Mouse (Mus musculus) neural tube, embryonic 11.5 days (tissue): ENCODE measurements around the gene Sema3b. TPM values are rescaled to one million over a fixed set of nuclear protein-coding genes. Genes with fewer than 3 reads are reported as not detected.

Source experiments
- ATAC-seq: fragments of 200-750 bp; cut with Nextera tagmentation; 2 replicates; pipeline ENCODE4 v1.8.0; 2017; ENCODE audit warnings: moderate number of reproducible peaks, mild to moderate bottlenecking, moderate TSS enrichment, moderate library complexity; ENCODE audit not compliant: insufficient read depth, low FRiP score, low TSS enrichment
- DNase-seq: peaks from one replicate; pipeline ENCODE4 v3.0.0-alpha.2; 2015; ENCODE audit warnings: low spot score
- H3K27ac ChIP-seq: fragments of 300-500 bp; sonication (generic); 2 replicates; pipeline ENCODE4 v1.5.1; 2014; ENCODE audit warnings: low read depth, mild to moderate bottlenecking, low read length
- H3K27me3 ChIP-seq: fragments of 300-500 bp; sonication (generic); 2 replicates; pipeline ENCODE4 v1.6.1; 2014; ENCODE audit warnings: mild to moderate bottlenecking, low read length, mixed read lengths; ENCODE audit not compliant: control insufficient read depth, insufficient read depth
- H3K36me3 ChIP-seq: fragments of 300-500 bp; sonication (generic); 2 replicates; pipeline ENCODE4 v1.6.1; 2014; ENCODE audit warnings: mild to moderate bottlenecking, low read length, moderate library complexity, mixed read lengths; ENCODE audit not compliant: control insufficient read depth, insufficient read depth
- H3K4me1 ChIP-seq: fragments of 300-500 bp; sonication (generic); 2 replicates; pipeline ENCODE4 v1.6.1; 2014; ENCODE audit warnings: low read length, mixed read lengths; ENCODE audit not compliant: control insufficient read depth, insufficient read depth
- H3K4me2 ChIP-seq: fragments of 300-500 bp; sonication (generic); 2 replicates; pipeline ENCODE4 v1.6.1; 2014; ENCODE audit warnings: low read depth, mild to moderate bottlenecking, moderate library complexity
- H3K4me3 ChIP-seq: fragments of 300-500 bp; sonication (generic); 2 replicates; pipeline ENCODE4 v1.5.1; 2014; ENCODE audit warnings: low read depth, low read length
- H3K9ac ChIP-seq: fragments of 300-500 bp; sonication (generic); 2 replicates; pipeline ENCODE4 v1.6.1; 2014; ENCODE audit warnings: mild to moderate bottlenecking, low read length
- H3K9me3 ChIP-seq: fragments of 300-500 bp; sonication (generic); 2 replicates; pipeline ENCODE4 v1.6.1; 2016; ENCODE audit warnings: low read length; ENCODE audit not compliant: control insufficient read depth
- WGBS: fragments of 180-500 bp; shearing (Covaris S2); extraction: QIAGEN DNeasy Blood & Tissue Kit; methylation state at CpG from one replicate; pipeline ENCODE4 v1.1.7; 2014; 5-methylcytosine and 5-hydroxymethylcytosine counted together
- polyA plus RNA-seq: library from polyadenylated mRNA; unstranded; fragments of >200 nt; fragmentation: Nextera tagmentation; extraction: Ambion mirVana; gene quantifications from 2 replicates; pipeline ENCODE4 v1.2.1, GENCODE M21; 2014

Sema3b gene
- polyA plus RNA-seq, 1 experiment from 2014 or later, result 2.6 TPM

DNA sequence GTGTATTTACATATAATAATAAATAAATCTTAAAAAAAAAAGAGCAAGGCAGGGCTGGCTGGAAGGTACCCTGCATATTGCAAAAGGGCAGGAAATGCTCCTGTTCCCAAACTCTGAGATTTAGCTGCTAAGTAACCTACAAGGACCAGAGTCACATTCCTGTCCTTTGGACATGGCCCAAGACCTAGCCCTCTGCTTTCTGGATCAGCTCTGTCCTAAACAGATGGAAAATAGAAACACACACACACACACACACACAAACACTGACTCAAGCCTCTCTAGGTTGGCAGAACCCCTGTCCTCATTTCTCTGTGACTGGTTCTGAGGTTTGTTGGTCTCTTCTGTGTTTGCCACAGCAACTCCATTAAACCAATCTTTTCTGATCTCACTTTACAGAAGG is 11.9 kb upstream of the Sema3b start:
- ATAC-seq (no peak), DNase-seq (no peak)
- Histone ChIP-seq H3K4me1 (peaks cover under 1% of the 10 kb centered on the region), H3K9me3 (no peaks in the 10 kb centered on the region), H3K9ac (no peak overlapping the region), H3K27ac (no peak overlapping the region), H3K4me3 (no peak overlapping the region), H3K27me3 (no peaks in the 10 kb centered on the region), H3K4me2 (no peak overlapping the region), H3K36me3 (peaks cover 24% of the 10 kb centered on the region)

DNA sequence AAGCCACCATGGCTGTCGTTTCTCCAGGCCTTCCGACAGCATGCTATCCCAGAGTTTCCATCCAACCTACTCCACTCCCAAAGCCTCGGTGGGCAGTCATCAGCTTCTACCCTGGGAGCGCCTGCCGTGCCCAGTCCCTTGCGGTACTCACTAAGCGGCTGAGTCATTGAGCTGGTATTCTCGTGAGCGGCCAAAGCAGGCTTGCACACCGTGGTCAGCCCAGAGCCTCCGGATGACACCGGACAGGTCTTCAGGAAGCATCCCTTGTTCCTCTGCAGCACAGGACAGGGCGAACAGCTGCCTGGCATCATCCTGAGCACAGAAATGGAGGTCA is 10.5 kb upstream of the Sema3b start:
- WGBS, result 87% methylated on average over 13 of the region's 13 CpGs
- ATAC-seq, result no peak

DNA sequence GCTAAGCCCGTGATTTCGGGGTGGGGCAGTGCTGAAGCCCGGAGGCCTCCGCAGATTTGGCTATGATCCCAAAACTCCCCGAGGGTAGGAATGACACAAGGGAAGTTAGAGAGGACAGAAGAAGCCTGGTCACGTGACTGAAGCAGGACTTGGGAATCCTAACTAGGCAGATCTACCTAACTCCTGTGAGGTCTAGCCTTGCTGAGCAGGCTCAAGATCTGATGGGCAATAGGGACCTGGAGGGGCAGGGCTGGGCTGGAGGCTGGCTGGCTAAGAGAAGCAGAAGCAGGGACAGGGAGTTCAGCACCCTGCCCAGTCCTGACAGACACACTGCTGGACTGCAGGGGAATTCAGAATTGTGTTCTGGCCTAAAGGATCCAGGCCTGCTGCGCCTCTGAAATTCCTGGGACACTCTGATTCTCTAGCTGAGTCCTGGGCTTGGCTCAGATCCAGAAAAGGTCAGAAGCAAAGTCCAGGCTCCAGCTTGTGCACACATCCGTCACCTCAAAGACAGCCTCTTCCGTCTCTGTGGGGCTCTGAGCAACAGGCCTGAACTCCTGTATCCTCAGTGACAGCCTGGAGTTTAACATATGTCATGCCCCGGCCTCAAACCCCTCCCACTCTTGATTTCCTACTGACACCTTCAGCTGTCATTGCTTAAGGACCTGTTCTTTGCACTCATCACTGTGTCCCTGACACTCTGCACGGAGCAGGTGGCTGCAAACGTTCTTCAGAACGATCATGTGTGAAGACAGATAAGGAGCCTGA is 9.9 kb upstream of the Sema3b start:
- Histone ChIP-seq H3K4me1 (peaks cover 11% of the 10 kb centered on the region; the same call in 1 of the 2 replicates), H3K9me3 (no peaks in the 10 kb centered on the region), H3K27ac (peak overlapping the region; percentile 30; the same call in 1 of the 2 replicates), H3K27me3 (no peaks in the 10 kb centered on the region), H3K9ac (no peak overlapping the region), H3K36me3 (peaks cover 37% of the 10 kb centered on the region), H3K4me2 (no peak overlapping the region), H3K4me3 (no peak overlapping the region)
- DNase-seq, result no peak
- ATAC-seq, result no peak
- 80% methylated on average over 13 of the region's 13 CpGs for WGBS

More for the DNA sequence above, 10.5 kb upstream of the Sema3b start:
- H3K4me3 ChIP-seq, result no peak overlapping the region
- H3K27me3 ChIP-seq, result no peaks in the 10 kb centered on the region
- H3K9ac ChIP-seq, result no peak overlapping the region
- H3K4me2 ChIP-seq, result no peak overlapping the region
- no peak for DNase-seq
- H3K27ac ChIP-seq, result no peak overlapping the region
- H3K9me3 ChIP-seq, result no peaks in the 10 kb centered on the region
- peaks cover 11% of the 10 kb centered on the region; the same call in 1 of the 2 replicates for H3K4me1 ChIP-seq
- H3K36me3 ChIP-seq, result peaks cover 37% of the 10 kb centered on the region

DNA sequence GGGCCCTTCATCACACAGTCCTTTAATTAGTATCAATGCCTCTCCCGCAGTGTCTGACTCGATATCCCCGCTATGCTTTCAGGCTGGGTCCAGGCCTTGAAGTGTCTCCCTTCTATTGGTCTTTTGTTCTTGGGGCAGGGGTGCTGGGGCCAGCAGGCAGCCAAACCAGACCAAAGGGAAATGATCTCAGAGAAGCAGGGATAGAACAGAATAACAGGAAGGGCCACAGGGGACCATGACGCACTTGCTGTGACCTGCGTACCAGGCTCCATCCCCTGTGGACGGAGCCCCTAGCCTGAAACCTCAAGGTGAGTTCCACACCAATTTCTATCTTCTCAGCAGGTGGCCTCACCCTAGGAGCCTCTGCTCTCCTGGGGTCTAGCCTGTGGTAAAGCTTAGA is 9.1 kb upstream of the Sema3b start:
- H3K36me3 ChIP-seq, result peaks cover 37% of the 10 kb centered on the region
- ATAC-seq, result no peak

DNA sequence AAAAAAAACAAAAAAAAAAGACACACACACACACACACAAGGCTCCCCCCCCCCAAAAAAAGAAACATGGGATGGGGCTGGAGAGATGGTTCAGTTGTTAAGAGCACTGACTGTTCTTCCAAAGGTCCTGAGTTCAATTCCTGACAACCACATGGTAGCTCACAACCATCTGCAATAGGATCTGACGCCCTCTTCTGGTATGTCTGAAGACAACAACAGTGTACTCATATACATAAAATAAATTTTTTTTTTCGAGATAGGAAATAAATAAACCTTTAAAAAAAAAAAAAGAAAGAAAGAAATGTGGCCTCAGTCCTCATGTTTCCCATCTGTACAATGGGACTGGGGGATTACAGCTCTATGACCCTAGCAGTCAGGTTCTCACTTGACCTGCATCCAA is 8.4 kb upstream of the Sema3b start:
- peaks cover 37% of the 10 kb centered on the region for H3K36me3 ChIP-seq

More for the DNA sequence above, 9.1 kb upstream of the Sema3b start:
- H3K27ac ChIP-seq, result no peak overlapping the region
- peaks cover 11% of the 10 kb centered on the region; the same call in 1 of the 2 replicates for H3K4me1 ChIP-seq
- no peak overlapping the region for H3K4me3 ChIP-seq
- no peak overlapping the region for H3K4me2 ChIP-seq
- H3K9ac ChIP-seq, result no peak overlapping the region
- H3K9me3 ChIP-seq, result no peaks in the 10 kb centered on the region
- no peaks in the 10 kb centered on the region for H3K27me3 ChIP-seq
- no peak for DNase-seq
- 93% methylated on average over 6 of the region's 6 CpGs for WGBS

DNA sequence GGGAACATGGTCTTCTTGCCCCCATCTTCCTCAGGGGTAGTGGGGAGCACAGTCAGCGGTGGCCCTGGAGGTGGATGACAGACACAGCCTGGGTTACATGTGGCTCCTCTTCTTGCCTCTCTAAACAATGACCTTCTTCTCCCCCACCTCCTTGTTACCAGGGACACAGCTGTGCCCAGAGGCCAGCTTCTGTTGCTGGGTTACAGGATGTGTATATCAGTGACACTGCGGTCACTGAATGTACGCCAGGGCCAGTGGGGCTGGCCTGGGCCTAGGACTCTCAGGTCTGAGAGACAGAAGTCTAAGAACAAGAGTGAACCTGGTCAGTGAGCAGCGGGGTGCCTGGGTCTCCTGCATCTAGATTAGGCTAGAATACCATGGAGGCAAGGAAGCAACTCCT is 6.0 kb upstream of the Sema3b start:
- peak overlapping the region; percentile 26; the same call in 1 of the 2 replicates for H3K9ac ChIP-seq
- peak overlapping the region; percentile 56; the same call in 1 of the 2 replicates for H3K27ac ChIP-seq
- no peaks in the 10 kb centered on the region for H3K9me3 ChIP-seq
- no peaks in the 10 kb centered on the region for H3K27me3 ChIP-seq
- no peak overlapping the region for H3K4me2 ChIP-seq
- ATAC-seq (no peak), DNase-seq (peak; percentile 58)
- no peak overlapping the region for H3K4me3 ChIP-seq
- 64% methylated on average over 4 of the region's 4 CpGs for WGBS
- H3K4me1 ChIP-seq, result peaks cover 28% of the 10 kb centered on the region
- H3K36me3 ChIP-seq, result peaks cover 32% of the 10 kb centered on the region

More for the DNA sequence above, 8.4 kb upstream of the Sema3b start:
- peaks cover 14% of the 10 kb centered on the region; the same call in 1 of the 2 replicates for H3K4me1 ChIP-seq
- no peaks in the 10 kb centered on the region for H3K9me3 ChIP-seq
- no peak overlapping the region for H3K9ac ChIP-seq
- no peaks in the 10 kb centered on the region for H3K27me3 ChIP-seq
- ATAC-seq (no peak), DNase-seq (no peak)
- 81% methylated on average over 2 of the region's 2 CpGs for WGBS
- no peak overlapping the region for H3K4me2 ChIP-seq
- H3K27ac ChIP-seq, result no peak overlapping the region
- H3K4me3 ChIP-seq, result no peak overlapping the region

DNA sequence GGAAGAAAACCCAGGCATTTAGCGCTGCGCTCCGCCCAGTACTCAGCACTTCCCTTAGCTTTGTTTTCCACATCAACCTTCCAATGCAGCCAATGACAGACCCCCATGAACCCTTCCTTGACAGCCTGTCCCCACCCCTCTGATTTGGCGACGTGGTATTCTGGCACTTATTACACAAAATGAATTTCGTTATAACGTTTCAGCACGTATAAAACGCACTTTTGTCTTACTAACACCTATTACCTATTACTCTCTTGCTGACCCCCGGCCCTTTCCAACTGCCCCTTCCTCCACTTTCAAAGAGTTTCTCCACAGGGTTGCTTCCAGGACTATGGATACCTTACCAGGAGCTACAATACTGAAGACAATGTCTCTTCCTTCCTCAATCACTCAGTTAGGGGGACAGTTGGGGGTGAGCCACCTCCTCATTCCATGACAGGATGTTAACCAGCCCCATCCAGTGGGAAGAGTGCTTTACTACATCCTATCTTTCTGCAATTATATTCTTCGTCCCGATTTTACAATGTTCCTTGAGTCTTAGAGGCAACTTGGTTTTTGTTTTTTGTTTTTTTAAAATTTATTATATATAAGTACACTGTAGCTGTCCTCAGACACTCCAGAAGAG is 4.0 kb upstream of the Sema3b start:
- ATAC-seq, result peak; percentile 15; the same call in 1 of the 2 replicates
- peak overlapping the region; percentile 69 for H3K4me2 ChIP-seq
- H3K27me3 ChIP-seq, result no peaks in the 10 kb centered on the region
- WGBS, result 12% methylated on average over 12 of the region's 12 CpGs
- H3K4me1 ChIP-seq, result peaks cover 34% of the 10 kb centered on the region
- H3K36me3 ChIP-seq, result peaks cover 23% of the 10 kb centered on the region
- H3K4me3 ChIP-seq, result no peak overlapping the region
- H3K9me3 ChIP-seq, result no peaks in the 10 kb centered on the region
- H3K9ac ChIP-seq, result peak overlapping the region; percentile 14; the same call in 1 of the 2 replicates
- peak overlapping the region; percentile 98 for H3K27ac ChIP-seq
- no peak for DNase-seq

DNA sequence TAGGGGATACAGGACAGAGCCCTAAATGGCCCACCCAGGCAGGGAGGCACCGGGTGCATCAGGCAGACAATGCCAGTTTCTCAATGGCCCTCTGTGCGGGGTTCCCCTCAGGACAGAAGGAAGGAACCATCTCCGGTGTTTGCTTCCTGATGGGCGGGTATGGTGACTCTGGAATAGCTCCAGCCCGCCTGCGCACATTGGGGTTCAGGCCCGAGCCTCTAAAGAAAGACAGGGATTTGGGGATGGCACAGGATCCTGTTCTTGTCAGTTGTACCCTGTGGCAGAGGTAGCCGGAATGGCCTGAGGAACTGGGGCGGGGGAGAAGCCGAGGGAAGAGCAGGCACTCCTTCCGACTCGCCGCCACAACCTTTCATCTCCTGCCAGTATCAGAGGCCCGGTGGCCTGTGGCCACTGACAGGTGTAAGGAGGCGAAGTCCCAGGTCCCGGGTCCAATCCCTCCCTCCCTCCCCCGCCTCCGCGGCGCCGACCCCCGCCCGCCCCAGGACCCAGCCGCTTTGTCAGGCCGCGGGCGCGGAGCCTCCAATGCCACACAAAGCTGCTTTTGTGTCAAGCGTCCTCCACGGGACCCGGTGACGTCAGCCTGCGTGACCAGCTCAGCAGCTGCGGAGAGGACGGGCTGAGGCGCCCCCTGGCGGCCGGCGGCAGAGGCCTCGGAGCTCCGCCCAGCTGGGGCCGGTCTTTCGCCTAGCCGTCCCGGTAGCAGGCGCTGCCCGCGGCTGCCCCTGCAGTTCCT is 3.3 kb upstream of the Sema3b start:
- no peaks in the 10 kb centered on the region for H3K27me3 ChIP-seq
- ATAC-seq (peak; percentile 89), DNase-seq (peak; percentile 100)
- WGBS, result 3% methylated on average over 43 of the region's 48 CpGs
- no peaks in the 10 kb centered on the region for H3K9me3 ChIP-seq
- peak overlapping the region; percentile 98 for H3K27ac ChIP-seq
- peak overlapping the region; percentile 72 for H3K9ac ChIP-seq
- peak overlapping the region; percentile 28 for H3K4me3 ChIP-seq
- H3K4me2 ChIP-seq, result peak overlapping the region; percentile 69
- peaks cover 38% of the 10 kb centered on the region for H3K4me1 ChIP-seq
- peaks cover 20% of the 10 kb centered on the region for H3K36me3 ChIP-seq
